Mouse (Mus musculus) spleen, postnatal 14 days (tissue): ENCODE data around the gene Syt3.
A peak's percentile ranks its signal among the peaks of the same experiment; 100 is the strongest.

Experiments used
- DNase-seq, 2 experiments: peaks; one replicate each; pipeline ENCODE4 v3.0.0; 2021 to 2022; ENCODE audit warnings: low spot score in 2 of 2

Syt3 gene

DNA sequence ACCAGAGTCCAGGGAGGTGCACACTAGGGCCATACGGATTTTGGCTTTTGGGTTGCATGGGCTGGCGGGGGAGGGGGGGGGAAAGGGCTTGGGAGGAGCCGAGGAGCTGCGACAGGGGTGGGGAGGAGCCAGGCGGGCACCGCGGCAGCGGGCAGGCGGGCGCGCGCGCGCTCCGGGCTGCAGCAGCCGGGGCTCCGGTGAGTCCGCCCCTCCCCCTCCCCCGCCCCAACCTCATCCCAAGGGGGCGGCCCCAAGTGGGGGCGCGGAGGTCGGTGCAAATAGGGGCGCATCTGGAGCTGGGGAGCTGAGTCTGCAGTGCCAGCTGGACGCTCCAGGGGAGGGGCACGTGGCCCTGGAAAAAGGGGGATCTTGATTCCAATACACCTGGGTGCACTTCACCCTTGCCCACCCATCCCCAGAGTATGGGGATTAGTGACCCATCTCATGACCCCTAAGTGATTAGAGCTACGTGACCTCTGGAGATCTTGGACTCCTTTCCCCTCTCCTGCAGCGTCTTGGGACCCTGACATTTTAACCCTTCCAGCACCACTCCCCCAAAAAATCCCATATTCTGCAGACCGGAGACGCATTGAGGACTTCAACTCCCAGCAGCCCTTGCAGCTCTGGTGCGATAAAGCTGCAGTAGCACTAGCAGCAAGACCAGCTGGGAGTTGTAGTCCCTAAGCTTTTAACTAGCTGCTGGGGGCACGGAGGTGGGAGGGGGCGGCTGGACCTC lies at the start of gene Syt3:
Syt3 (plus strand) TSS at position 123 of the 736 bp plus-strand sequence.
- DNase-seq = no peak

DNA sequence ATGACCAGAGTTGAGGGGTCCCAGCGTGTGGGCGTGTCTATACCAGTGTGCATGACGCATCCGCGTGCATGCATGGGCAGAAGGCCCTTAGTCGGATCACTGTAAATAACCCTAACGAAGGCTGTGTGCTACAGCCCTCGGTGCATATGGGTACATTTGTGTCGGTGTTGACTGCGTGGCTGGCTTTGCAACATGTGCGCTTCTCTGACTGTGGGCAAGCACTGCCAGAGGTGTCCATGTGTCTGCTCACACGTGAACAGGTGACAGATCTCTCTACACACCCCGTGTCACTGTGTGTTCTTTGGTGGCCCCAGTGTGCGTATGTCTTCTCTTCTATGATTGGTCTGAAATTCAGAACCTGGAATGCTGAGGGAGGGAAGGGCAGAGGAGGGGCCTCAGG lies 49.8 kb upstream of the Syt3 start:
- DNase-seq = no peak

DNA sequence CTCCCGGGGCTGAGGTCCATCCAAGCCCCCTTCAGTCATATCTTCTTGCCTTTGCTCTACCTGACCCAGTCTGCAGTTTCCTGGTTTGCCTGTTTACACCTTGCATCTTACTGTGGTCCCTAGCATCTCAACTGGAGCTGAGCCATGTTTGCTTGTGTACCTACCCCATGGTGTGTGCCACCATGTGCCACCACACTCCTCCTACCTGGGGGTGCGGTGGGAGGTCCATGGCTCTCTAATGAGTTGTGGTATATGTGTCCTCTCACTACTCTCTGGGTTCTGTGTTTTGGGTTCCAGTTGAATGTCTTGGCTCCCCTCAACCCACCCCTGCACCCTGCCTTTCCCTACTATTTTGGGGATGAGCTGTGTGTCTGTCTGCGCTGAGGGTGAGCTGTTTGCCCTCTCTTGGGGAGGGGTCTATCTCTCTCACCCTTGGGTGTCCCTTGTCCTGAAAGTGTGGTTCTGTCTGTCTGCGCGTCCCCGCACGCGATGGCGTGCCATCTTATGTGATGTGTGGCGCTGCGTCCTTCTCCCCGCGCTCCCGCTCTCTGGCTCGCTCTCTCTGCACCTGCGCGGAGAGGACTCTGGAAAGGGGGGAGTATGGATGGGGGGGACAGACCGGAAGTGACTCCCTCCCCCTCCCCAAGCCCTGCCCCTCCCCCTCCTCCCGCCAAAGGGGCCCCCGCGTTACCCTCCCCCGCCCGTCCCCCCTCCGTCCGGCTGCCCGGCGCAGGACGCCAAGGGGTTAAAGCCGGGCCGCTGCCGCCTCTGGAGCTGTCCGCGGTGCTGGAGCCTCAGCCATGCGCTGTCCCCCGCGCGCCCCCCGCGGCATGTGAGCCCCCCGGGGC lies 48.6 kb upstream of the Syt3 start:
- no peak for DNase-seq

- DNase-seq = no peak
Measured at GRCm38 (mm10) chr7:44336046-44337021, 47.6 kb upstream of the Syt3 start.

- no peak for DNase-seq
Measured at GRCm38 (mm10) chr7:44337121-44337849, 46.6 kb upstream of the Syt3 start.

DNA sequence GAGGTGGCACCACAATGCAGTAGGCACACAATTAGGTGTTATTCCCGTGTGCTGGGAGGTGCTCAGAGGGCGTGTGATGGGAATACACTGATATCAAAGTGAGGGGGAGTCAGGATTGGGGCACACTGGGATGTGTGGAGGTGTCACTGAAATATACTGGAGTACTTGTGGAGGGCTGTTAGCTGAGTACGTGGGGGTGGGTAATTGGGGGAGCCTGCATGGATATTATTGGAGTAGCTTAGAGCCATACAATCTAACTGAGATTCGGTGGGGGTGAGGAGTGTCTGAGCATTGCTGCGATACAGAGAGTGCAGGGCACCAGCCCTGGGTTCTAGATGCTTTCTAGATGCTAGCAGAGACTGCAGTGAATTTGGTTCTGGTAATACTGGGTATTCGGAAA lies 43.7 kb upstream of the Syt3 start:
- DNase-seq = no peak

GRCm38 (mm10) chr7:44341119-44341518 lies 42.8 kb upstream of the Syt3 start:
- no peak for DNase-seq

- no peak for DNase-seq
Measured at GRCm38 (mm10) chr7:44341714-44342113, 42.2 kb upstream of the Syt3 start.

GRCm38 (mm10) chr7:44343459-44344015 lies 40.4 kb upstream of the Syt3 start:
- DNase-seq = no peak

DNA sequence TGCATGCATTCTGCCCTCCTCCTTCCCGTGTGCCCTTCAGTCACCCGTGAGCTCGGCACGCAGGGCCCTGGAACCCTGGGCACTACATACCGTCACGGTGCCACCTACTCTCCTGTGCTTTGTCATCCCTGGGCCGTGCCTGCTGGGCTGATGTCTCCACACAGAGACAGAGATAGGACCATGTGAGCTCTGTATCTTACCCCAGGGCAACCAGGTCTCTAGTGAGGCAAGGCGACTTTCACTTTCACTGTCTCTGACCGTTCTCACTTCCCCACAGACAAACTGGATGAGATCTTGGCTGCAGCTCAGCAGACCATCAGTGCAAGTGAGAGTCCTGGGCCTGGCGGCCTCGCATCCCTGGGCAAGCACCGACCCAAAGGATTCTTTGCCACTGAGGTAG lies 39.3 kb upstream of the Syt3 start:
- no peak for DNase-seq

- DNase-seq = no peak
Measured at GRCm38 (mm10) chr7:44349043-44349442, 34.9 kb upstream of the Syt3 start.

DNA sequence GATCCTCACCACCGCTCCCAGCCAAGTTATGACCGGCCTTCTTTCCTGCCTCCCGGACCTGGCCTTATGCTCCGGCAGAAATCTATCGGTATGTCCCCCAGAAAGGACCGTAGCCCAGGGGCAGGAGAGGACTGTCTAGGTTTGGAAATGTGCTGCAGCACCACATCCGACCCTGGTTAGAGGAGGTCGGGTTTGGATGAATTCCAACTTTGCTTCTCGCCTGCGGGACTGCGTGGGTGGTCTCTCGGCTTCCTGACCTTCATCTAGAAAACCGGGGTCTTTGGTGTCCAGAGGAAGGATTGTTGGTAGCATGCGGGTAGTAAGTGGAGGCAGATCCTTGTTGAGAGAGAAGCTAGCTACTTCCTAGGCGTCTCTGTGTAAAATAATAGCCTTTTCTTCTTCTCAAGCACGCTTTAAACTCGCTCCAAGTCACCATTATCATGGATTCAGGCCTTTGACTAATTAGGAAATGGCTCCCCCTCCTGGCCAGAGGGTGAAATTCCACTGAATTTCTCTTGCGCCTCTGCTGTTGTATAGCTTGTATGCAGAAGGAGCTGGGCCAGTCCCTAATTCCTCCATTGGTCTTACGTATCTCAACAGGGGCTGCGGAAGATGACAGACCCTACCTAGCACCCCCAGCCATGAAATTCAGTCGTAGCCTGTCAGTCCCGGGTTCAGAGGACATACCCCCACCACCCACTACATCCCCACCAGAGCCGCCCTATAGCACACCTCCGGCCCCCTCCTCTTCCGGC lies 32.8 kb upstream of the Syt3 start:
- DNase-seq = peak; percentile 40 to 65

- DNase-seq = no peak
Measured at GRCm38 (mm10) chr7:44351881-44352749, 31.8 kb upstream of the Syt3 start.

GRCm38 (mm10) chr7:44352750-44353600 lies 30.9 kb upstream of the Syt3 start:
- DNase-seq = no peak

GRCm38 (mm10) chr7:44353601-44354340 lies 30.1 kb upstream of the Syt3 start:
- DNase-seq = no peak

DNA sequence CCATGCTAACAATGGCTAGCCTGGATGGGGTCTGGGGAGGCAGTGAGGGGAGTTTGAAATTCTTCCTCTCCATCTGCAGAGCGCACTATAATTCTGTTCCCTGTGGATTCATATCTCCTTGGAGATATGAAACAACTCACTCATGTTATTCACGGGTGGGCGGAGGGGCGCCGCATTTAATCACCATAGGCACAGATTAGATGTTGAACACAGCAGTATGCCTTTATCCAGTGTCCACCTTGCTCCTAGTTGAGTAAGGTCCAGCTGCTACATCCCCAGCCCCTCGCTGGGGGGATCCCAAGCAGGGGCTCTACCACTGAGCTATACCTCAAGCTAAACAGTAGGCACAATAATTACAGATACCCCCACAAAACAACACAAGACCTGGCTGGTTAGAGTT lies 28.5 kb upstream of the Syt3 start:
- no peak for DNase-seq
